ENCODE assay signal across 8 mouse cellular contexts in genomic region chr4:45342286-45343155, GRCm38 (mm10). TPM values are rescaled to one million over a fixed set of nuclear protein-coding genes. Genes with fewer than 3 reads are reported as not detected.
DNase-seq lines count a peak whose midpoint lies in the region; ATAC-seq and TF ChIP-seq lines count a peak whose summit lies in the region.

TSS of gene Exosc3 (minus strand) at chr4:45342732.

- H3K36me3 ChIP-seq in spleen, adult 2 months (ENCODE audit: control insufficient read depth, insufficient read depth, low read length), result no peaks in the 10 kb centered on the region; the same call in 1 of the 2 replicates
- H3K36me3 ChIP-seq in limb, embryonic 12.5 days, result peaks cover 16% of the 10 kb centered on the region
- peaks cover 5% of the 10 kb centered on the region; the same call in 1 of the 2 replicates for H3K36me3 ChIP-seq in midbrain, embryonic 12.5 days
- H3K36me3 ChIP-seq in stomach, postnatal 0 days (ENCODE audit: control insufficient read depth, insufficient read depth, low read length), result no peaks in the 10 kb centered on the region

- no peak for TF ChIP-seq EP300 in stomach, postnatal 0 days (optimal IDR thresholded peaks at IDR 0.05)

- TF ChIP-seq CTCF in spleen, adult 2 months (IDR thresholded peaks at IDR 0.05; ENCODE audit: extremely low read depth, insufficient read depth, insufficient read length, insufficient replicate concordance), result no peak
- no peak for TF ChIP-seq CTCF in cortical plate, adult 2 months (IDR thresholded peaks at IDR 0.05; ENCODE audit: extremely low read depth, insufficient read depth, low read length)
- no peak for TF ChIP-seq CTCF in stomach, postnatal 0 days (IDR thresholded peaks at IDR 0.05; ENCODE audit: low read depth)

- H3K4me3 ChIP-seq in spleen, adult 2 months (ENCODE audit: extremely low read depth, insufficient read depth, insufficient read length), result peak within 1 kb of the TSS; percentile 81
- H3K4me3 ChIP-seq in cortical plate, adult 2 months (ENCODE audit: insufficient read depth, low read length), result peak within 1 kb of the TSS; percentile 54
- H3K4me3 ChIP-seq in limb, embryonic 12.5 days (replicated peaks), result peak within 1 kb of the TSS; percentile 98
- H3K4me3 ChIP-seq in midbrain, embryonic 12.5 days, result peak within 1 kb of the TSS; percentile 98
- peak within 1 kb of the TSS; percentile 90 for H3K4me3 ChIP-seq in stomach, postnatal 0 days (ENCODE audit: low read depth, low read length)

- H3K27me3 ChIP-seq in spleen, adult 2 months (ENCODE audit: control insufficient read depth, insufficient read depth, low read length), result no peaks in the 10 kb centered on the region
- H3K27me3 ChIP-seq in limb, embryonic 12.5 days, result no peaks in the 10 kb centered on the region; the same call in 1 of the 2 replicates
- no peaks in the 10 kb centered on the region for H3K27me3 ChIP-seq in midbrain, embryonic 12.5 days
- H3K27me3 ChIP-seq in stomach, postnatal 0 days (ENCODE audit: control insufficient read depth, insufficient read depth, low read length), result no peaks in the 10 kb centered on the region

- H3K4me2 ChIP-seq in limb, embryonic 12.5 days, result peak within 1 kb of the TSS; percentile 83
- peak within 1 kb of the TSS; percentile 88 for H3K4me2 ChIP-seq in midbrain, embryonic 12.5 days (replicated peaks)
- peak within 1 kb of the TSS; percentile 74 for H3K4me2 ChIP-seq in stomach, postnatal 0 days (replicated peaks; ENCODE audit: low read depth)

- peak; percentile 86 for ATAC-seq in limb, embryonic 12.5 days (ENCODE audit: insufficient number of reproducible peaks, insufficient read depth, low FRiP score, low TSS enrichment, low read depth)
- ATAC-seq in midbrain, embryonic 12.5 days (ENCODE audit: low FRiP score, low read depth), result peak; percentile 84
- ATAC-seq in stomach, postnatal 0 days (ENCODE audit: low FRiP score, low TSS enrichment), result peak; percentile 87

- DNase-seq in spleen, adult 2 months (ENCODE audit: low read depth in 1 of 2, low spot score in 2 of 2), result peak in 1 of 2 experiments; percentile 18
- no peak for DNase-seq in spleen, adult 12 weeks (ENCODE audit: low spot score)
- no peak for DNase-seq in gonadal fat pad, adult 2 months (ENCODE audit: low read depth)
- peak; percentile 34 for DNase-seq in kidney, adult 11 months
- no peak for DNase-seq in stomach, postnatal 0 days (ENCODE audit: low spot score)

- H3K9me3 ChIP-seq in limb, embryonic 12.5 days, result no peaks in the 10 kb centered on the region
- no peaks in the 10 kb centered on the region for H3K9me3 ChIP-seq in midbrain, embryonic 12.5 days
- no peaks in the 10 kb centered on the region for H3K9me3 ChIP-seq in stomach, postnatal 0 days (ENCODE audit: control insufficient read depth, low read length)

- TF ChIP-seq POLR2A in spleen, adult 2 months (IDR thresholded peaks at IDR 0.05; ENCODE audit: low read depth, low read length), result no peak
- no peak for TF ChIP-seq POLR2A in cortical plate, adult 2 months (IDR thresholded peaks at IDR 0.05; ENCODE audit: extremely low read depth, insufficient read depth, low read length)

- peaks cover 7% of the 10 kb centered on the region; the same call in 1 of the 2 replicates for H3K4me1 ChIP-seq in spleen, adult 2 months (ENCODE audit: control insufficient read depth, insufficient read depth, insufficient read length)
- peaks cover 5% of the 10 kb centered on the region; the same call in 1 of the 2 replicates for H3K4me1 ChIP-seq in cortical plate, adult 2 months (ENCODE audit: control insufficient read depth, insufficient read depth, low read length)
- peaks cover 9% of the 10 kb centered on the region for H3K4me1 ChIP-seq in limb, embryonic 12.5 days (replicated peaks)
- peaks cover 22% of the 10 kb centered on the region for H3K4me1 ChIP-seq in midbrain, embryonic 12.5 days
- 0 out of 2 replicates have a peak, but pooled peaks cover 3% of the 10 kb centered on the region for H3K4me1 ChIP-seq in stomach, postnatal 0 days (replicated peaks; ENCODE audit: control insufficient read depth, insufficient read depth)

- H3K27ac ChIP-seq in spleen, adult 2 months (ENCODE audit: insufficient read depth, low read length), result peak within 1 kb of the TSS; percentile 67
- peak within 1 kb of the TSS; percentile 53 for H3K27ac ChIP-seq in cortical plate, adult 2 months (ENCODE audit: insufficient read depth, low read length)
- H3K27ac ChIP-seq in limb, embryonic 12.5 days, result peak within 1 kb of the TSS; percentile 98
- H3K27ac ChIP-seq in midbrain, embryonic 12.5 days (replicated peaks), result peak within 1 kb of the TSS; percentile 94
- H3K27ac ChIP-seq in stomach, postnatal 0 days (replicated peaks), result peak within 1 kb of the TSS; percentile 98

- whole genome bisulfite sequencing in spleen, adult 2 months, result under 1% methylated on average over 68 of the region's 76 CpGs
- WGBS in limb, embryonic 12.5 days, result under 1% methylated on average over 55 of the region's 76 CpGs
- WGBS in midbrain, embryonic 12.5 days, result under 1% methylated on average over 71 of the region's 76 CpGs
- WGBS in stomach, postnatal 0 days, result under 1% methylated on average over 67 of the region's 76 CpGs

- peak within 1 kb of the TSS; percentile 95 for H3K9ac ChIP-seq in limb, embryonic 12.5 days (replicated peaks)
- H3K9ac ChIP-seq in midbrain, embryonic 12.5 days (replicated peaks), result peak within 1 kb of the TSS; percentile 95
- peak within 1 kb of the TSS; percentile 95 for H3K9ac ChIP-seq in stomach, postnatal 0 days (ENCODE audit: low read length)

RNA-seq across cellular contexts. Expression of gene Exosc3, which starts in this region (rescaled TPM):
- 23.0 and 33.9 TPM in 2 replicates for polyA plus RNA-seq in spleen, adult 2 months (2012; rRNA removed)
- polyA plus RNA-seq in cortical plate, adult 2 months (2012; rRNA removed), result 18.0 and 18.8 TPM in 2 replicates
- 17.9 and 26.2 TPM in 2 replicates for polyA plus RNA-seq in gonadal fat pad, adult 2 months (2012; rRNA removed)
- 89.0 and 90.9 TPM in 2 replicates for polyA plus RNA-seq in limb, embryonic 12.5 days (2016; fragmentation: Nextera tagmentation; extraction: Ambion mirVana)
- 81.3 and 86.7 TPM in 2 replicates for polyA plus RNA-seq in midbrain, embryonic 12.5 days (2016; fragmentation: Nextera tagmentation; extraction: Ambion mirVana)
- polyA plus RNA-seq in stomach, postnatal 0 days (2015; fragmentation: Nextera tagmentation; extraction: Ambion mirVana), result 41.5 and 43.7 TPM in 2 replicates
